Mouse (Mus musculus): ENCODE data around the gene Rab11b.

The Rab11b gene

GRCm38 (mm10) chr17:33717246-33717645 lies 43.1 kb downstream of the Rab11b start:
- DNase-seq (ENCODE audit: low read depth, low spot score), result no peak

GRCm38 (mm10) chr17:33714779-33715178 lies 45.6 kb downstream of the Rab11b start:
- no peak for DNase-seq (ENCODE audit: low read depth, low spot score)

- DNase-seq (ENCODE audit: low read depth, low spot score), result no peak
Observed at GRCm38 (mm10) chr17:33713271-33713670, 47.1 kb downstream of the Rab11b start.

DNA sequence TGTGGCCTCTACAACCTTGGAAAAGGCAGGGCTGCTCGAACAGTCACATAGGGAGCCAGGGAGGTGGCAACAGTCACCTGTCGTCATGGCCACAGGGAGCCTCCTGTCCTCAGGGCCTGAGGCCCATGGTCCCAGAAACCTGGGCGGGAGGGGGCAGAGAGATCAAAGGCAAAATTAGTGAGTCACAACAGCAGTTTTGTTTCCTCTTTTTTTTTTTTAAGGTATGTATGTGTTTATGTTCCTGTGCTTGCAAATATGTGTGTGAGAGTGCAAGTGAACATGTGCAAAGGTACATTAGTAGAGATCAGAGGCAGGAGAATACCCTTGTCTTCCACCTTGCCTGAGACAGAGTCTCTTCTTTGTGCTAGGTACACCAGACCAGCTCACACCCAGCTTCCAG lies 50.5 kb downstream of the Rab11b start:
- no peak for DNase-seq (ENCODE audit: low read depth, low spot score)

GRCm38 (mm10) chr17:33703091-33703490 lies 57.2 kb downstream of the Rab11b start:
- no peak for DNase-seq (ENCODE audit: low read depth, low spot score)

GRCm38 (mm10) chr17:33702178-33702577 lies 58.2 kb downstream of the Rab11b start:
- DNase-seq (ENCODE audit: low read depth, low spot score), result no peak

- DNase-seq (ENCODE audit: low read depth, low spot score), result no peak
Observed at GRCm38 (mm10) chr17:33695471-33695870, 64.9 kb downstream of the Rab11b start.

Measured in ES-CJ7 (cell line).